Mouse (Mus musculus) lung, postnatal 4 days (tissue): Measurements from ENCODE around the gene Fam208a.

ENCODE experiments used
- DNase-seq, 2 experiments: peaks; one replicate each; pipeline ENCODE4 v3.0.0; 2021

Gene Fam208a

GRCm38 (mm10) chr14:27428573-27428972, at the start of gene Fam208a:
Fam208a (plus strand) TSS chr14:27428834.
- DNase-seq, result peak; percentile 95 to 97

- peak; percentile 57 to 59 for DNase-seq
Measured at GRCm38 (mm10) chr14:27379404-27379803, 49.2 kb upstream of the Fam208a start.

GRCm38 (mm10) chr14:27381459-27381858, 47.2 kb upstream of the Fam208a start:
- no peak for DNase-seq

- no peak for DNase-seq
Measured at GRCm38 (mm10) chr14:27383321-27383830, 45.3 kb upstream of the Fam208a start.

- DNase-seq, result no peak
Measured at GRCm38 (mm10) chr14:27384143-27384542, 44.5 kb upstream of the Fam208a start.

GRCm38 (mm10) chr14:27388616-27389015, 40.0 kb upstream of the Fam208a start:
- DNase-seq, result no peak

GRCm38 (mm10) chr14:27389722-27390121, 38.9 kb upstream of the Fam208a start:
- no peak for DNase-seq

GRCm38 (mm10) chr14:27390663-27391062, 38.0 kb upstream of the Fam208a start:
- no peak for DNase-seq

GRCm38 (mm10) chr14:27391776-27392308, 36.8 kb upstream of the Fam208a start:
- no peak for DNase-seq

- no peak for DNase-seq
Measured at GRCm38 (mm10) chr14:27392660-27393059, 36.0 kb upstream of the Fam208a start.

GRCm38 (mm10) chr14:27393806-27394205, 34.8 kb upstream of the Fam208a start:
- DNase-seq, result no peak

GRCm38 (mm10) chr14:27396424-27396823, 32.2 kb upstream of the Fam208a start:
- no peak for DNase-seq

- no peak for DNase-seq
Measured at GRCm38 (mm10) chr14:27397526-27397925, 31.1 kb upstream of the Fam208a start.

- DNase-seq, result peak in 1 of 2 experiments; percentile 70
Measured at GRCm38 (mm10) chr14:27400495-27400894, 28.1 kb upstream of the Fam208a start.

GRCm38 (mm10) chr14:27401717-27402278, 26.8 kb upstream of the Fam208a start:
- DNase-seq, result peak in 1 of 2 experiments; percentile 34

- DNase-seq, result peak in 1 of 2 experiments; percentile 32
Measured at GRCm38 (mm10) chr14:27402332-27403250, 26.0 kb upstream of the Fam208a start.

GRCm38 (mm10) chr14:27405452-27405851, 23.2 kb upstream of the Fam208a start:
- DNase-seq, result no peak

- no peak for DNase-seq
Measured at GRCm38 (mm10) chr14:27405947-27406346, 22.7 kb upstream of the Fam208a start.

- peak in 1 of 2 experiments; percentile 59 for DNase-seq
Measured at GRCm38 (mm10) chr14:27408240-27408639, 20.4 kb upstream of the Fam208a start.

GRCm38 (mm10) chr14:27409662-27410061, 19.0 kb upstream of the Fam208a start:
- DNase-seq, result no peak

GRCm38 (mm10) chr14:27411492-27411891, 17.1 kb upstream of the Fam208a start:
- DNase-seq, result no peak

- DNase-seq, result no peak
Measured at GRCm38 (mm10) chr14:27412699-27413098, 15.9 kb upstream of the Fam208a start.

GRCm38 (mm10) chr14:27413961-27414360, 14.7 kb upstream of the Fam208a start:
- peak in 1 of 2 experiments; percentile 30 for DNase-seq

- no peak for DNase-seq
Measured at GRCm38 (mm10) chr14:27420816-27421215, 7.8 kb upstream of the Fam208a start.
